Mouse (Mus musculus): Measurements from ENCODE around the gene Pip4k2c.
"Not testable (repeated sequence)": the region's sequence is repeated elsewhere in the genome, so short reads cannot be mapped to it uniquely, and the experiment has no call there.

DNA sequence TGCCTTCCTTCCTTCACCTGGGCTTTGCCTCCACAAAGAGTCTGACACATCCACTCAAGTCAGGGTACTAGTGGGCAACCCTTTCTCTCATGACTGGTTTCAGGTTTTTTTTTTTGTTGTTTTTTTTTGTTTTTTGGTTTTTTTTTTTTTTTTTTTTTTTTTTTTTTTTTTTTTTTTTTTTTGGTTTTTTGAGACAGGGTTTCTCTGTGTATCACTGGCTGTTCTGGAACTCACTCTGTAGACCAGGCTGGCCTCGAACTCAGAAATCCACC is 19.4 kb downstream of the Pip4k2c start:
- TF ChIP-seq CTCF (conservative IDR thresholded peaks at IDR 0.05; ENCODE audit: low read length); POU5F1 (IDR thresholded peaks at IDR 0.05; ENCODE audit: borderline replicate concordance, low read length): not testable (repeated sequence)

Data from E14TG2a.4 (cell line).